Mouse (Mus musculus) activated CD4-positive, CD25-positive, alpha-beta regulatory T cell, adult 4 months (primary cell): ENCODE measurements at regions not wholly inside any gene's neighbourhood (a gene's known extent, or its start where the extent isn't known, plus 50 kb on each side); places are given as distances from the start of the nearest gene placed in this dataset.

Experiments
- ATAC-seq: one replicate; pipeline ENCODE4 v1.8.0; 2017

- no peak for ATAC-seq
These were observed 91.1 kb upstream of the Prok2 start for GRCm38 (mm10) chr6:99817245-99817644.

- no peak for ATAC-seq
These were observed 86.9 kb upstream of the Prok2 start for GRCm38 (mm10) chr6:99813102-99813501.

DNA sequence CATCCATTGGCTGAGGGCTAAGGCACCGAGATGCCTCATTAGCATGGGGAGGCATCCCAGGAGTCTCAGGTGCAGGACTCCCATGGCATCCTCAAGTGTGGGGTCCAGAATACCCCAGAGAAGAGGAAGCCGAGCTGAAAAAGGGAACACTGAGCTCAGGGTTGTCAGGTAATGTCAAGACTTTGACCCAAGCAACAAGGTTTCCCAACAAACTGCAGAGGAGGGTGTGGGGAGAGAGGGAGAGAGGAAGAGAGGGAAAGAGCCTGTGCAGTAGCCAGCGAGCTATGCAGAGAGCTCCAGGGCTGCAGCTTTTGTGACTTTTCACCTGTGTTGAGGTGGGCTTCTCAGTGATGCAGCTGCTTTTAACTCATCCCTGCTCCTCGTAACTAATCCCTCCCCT, 85.7 kb upstream of the Prok2 start:
- ATAC-seq, result no peak

GRCm38 (mm10) chr6:99810974-99811798, 85.0 kb upstream of the Prok2 start:
- ATAC-seq, result no peak

DNA sequence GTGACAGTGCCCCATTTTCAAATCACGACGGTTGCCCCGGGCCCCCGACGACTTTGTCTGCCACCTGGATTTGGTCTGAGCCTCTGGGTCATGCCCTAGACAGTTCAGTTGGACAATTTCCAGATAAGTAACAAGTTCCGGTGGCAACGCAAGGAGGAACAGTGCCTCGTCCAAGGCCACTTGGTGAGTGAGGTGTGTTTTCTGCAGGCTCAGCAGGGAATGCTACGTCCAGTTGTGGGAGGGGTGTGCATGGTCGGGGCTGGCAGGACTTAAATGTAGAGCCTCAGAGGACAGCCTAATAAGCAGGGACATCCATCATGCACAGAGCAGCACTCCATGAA, 78.7 kb upstream of the Prok2 start:
- no peak for ATAC-seq

- peak; percentile 46 for ATAC-seq
These were observed 78.1 kb upstream of the Prok2 start for GRCm38 (mm10) chr6:99803983-99804904.

GRCm38 (mm10) chr6:99800919-99801318, 74.7 kb upstream of the Prok2 start:
- ATAC-seq, result no peak

DNA sequence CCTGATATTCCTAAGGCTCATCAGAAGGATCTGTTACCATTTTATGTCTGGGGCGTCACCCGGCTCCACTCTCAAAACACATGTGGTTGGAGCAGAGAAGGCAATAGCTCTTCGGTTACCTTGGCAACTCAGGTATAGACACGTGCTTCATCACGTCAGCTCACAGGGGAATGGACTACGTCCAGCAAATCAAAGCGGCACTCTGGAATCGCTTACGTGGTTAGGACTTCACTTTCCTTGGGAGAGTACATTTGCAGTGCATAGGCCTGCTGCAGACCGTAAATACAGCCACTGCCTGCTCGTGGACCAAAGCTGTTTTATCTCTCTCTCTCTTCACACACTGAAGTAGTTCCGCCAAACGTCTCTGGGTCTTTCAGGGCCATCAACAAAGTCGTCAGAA, 74.1 kb upstream of the Prok2 start:
- no peak for ATAC-seq

DNA sequence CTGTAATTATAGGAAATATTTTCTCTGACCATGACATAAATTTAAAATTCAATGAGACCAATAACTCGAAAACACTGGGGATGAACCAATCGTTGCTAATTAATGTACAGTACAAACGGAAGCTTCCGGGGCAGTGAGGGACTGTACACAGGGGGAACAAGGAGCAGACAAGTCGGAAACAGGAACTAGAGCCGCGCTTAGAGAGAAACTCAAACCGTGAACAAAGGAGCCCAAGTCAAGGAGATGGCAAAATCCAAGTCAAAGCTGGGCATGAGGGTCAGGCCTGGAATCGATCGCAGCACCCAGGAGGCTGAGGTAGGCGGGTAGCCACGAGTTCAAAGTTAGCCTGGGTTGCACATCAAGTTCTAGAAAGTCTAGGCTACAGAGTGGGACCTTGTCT, 70.2 kb upstream of the Prok2 start:
- ATAC-seq, result no peak

DNA sequence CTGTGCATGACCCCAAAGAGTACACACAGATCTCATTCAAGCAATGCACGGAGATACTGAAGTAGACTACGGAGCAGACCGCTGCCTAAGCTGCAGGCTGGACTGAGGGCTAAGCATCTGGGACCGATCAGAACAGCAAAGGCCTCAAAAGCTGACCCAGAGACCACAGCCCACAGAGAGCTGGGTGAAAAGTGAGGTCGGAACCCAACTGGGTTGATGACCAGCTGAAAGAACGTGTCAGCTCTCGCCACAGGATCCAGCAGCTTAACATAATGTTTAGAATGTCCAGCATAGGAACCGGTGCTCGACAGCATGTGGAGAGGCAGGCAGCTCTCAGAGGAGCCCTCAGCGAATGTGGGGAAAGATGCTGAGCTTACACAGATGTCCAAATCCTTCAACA, 67.4 kb upstream of the Prok2 start:
- no peak for ATAC-seq

DNA sequence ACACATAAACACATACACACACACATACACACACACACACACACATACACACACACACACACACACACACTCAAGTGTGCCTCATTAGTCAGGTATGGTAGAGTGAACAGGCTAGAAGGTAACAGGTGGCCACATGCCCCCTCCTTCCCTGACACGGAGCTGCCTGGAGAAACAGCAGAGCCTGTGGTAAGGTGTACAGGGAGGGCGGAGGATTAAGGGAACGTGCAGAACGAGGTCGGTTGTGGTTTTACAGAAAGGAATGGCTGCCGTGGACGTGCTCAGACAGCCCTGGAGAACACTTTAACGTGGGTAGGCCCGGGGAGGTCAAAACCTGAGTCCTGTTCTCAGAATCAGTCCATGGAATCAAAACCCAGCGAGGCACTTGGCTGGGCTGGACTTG, 66.2 kb upstream of the Prok2 start:
- no peak for ATAC-seq

DNA sequence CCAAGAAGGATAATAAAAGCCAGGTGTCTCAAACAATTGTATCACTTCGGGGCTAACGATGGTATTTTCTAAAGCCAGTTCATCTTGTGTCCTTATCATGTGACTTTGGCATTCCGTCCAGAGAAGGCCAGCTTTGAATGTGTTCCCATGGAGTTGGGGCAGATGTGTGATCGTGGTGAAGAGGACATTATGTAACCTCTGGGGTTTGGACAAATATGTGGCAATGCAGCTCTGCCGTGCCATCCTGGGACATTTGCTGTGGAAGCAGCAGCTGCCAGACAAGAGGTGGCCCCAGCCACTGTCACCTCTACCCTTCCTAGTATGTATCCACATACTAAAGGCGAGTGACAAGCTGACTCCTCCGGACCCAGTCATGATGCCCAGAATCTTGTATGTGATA, 60.8 kb upstream of the Prok2 start:
- ATAC-seq, result no peak

DNA sequence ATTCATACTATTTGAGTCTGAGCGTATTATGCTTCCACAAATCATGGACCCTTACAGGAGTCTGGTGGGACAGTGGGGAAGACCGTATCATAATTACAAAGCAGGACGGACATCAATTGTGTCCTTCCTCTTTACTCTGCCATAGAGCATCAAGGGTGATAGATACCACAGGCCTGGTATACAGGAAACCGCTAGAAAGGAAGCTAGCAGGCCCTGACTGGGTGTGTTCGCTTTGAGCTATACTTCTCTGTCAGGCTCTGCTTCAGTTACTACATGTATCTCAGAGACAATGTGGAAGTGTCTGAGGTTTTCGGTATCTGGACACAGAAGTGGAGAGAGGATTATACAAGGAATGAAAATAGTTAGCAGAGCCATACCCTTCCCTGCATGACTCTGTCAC, 59.0 kb upstream of the Prok2 start:
- peak; percentile 36 for ATAC-seq

DNA sequence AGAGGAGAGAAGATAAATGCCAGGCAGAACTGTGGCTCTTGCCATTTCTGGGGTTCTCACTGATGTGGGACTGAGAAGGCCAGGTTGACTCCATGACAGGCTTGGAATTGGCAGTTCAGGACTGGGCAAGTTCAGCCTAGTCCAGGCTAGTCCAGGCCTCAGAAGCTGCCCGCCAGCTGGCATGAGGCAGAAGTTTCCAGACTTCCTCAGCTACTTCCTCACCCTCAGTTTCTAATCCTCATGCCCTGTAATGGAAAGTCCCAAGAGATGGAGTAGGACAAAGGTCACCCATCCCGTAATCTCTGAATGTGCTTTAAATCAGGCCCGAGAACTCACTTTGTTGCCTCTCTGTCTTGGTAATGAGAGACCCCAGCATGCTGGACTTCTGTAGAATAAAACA, 58.6 kb upstream of the Prok2 start:
- no peak for ATAC-seq

- ATAC-seq, result no peak
These were observed 58.1 kb upstream of the Prok2 start for GRCm38 (mm10) chr6:99784285-99784684.

GRCm38 (mm10) chr6:99782996-99783395, 56.8 kb upstream of the Prok2 start:
- no peak for ATAC-seq
